Mouse (Mus musculus): ENCODE measurements around the gene Ldlrad3.

- TF ChIP-seq CTCF (IDR thresholded peaks at IDR 0.05) = no peak
- no peak for TF ChIP-seq EP300 (IDR thresholded peaks at IDR 0.05)
These were observed 57.0 kb downstream of the Ldlrad3 start for GRCm38 (mm10) chr2:102129235-102129634.
